Mouse (Mus musculus) lung, adult 2 months (tissue): ENCODE measurements around the gene Ankrd34a.

Experiments
- CTCF ChIP-seq: fragments of 200-500 bp; IDR thresholded peaks from 2 replicates; pipeline ENCODE4 v1.5.1; 2011; ENCODE audit warnings: mild to moderate bottlenecking, low read length, control low read depth; ENCODE audit not compliant: insufficient read depth
- POLR2A ChIP-seq: fragments of 200-500 bp; IDR thresholded peaks from 2 replicates; pipeline ENCODE4 v1.6.1; 2011; ENCODE audit warnings: low read depth, mild to moderate bottlenecking, control low read depth, low read length, borderline replicate concordance; ENCODE audit errors: extremely low read depth

DNA sequence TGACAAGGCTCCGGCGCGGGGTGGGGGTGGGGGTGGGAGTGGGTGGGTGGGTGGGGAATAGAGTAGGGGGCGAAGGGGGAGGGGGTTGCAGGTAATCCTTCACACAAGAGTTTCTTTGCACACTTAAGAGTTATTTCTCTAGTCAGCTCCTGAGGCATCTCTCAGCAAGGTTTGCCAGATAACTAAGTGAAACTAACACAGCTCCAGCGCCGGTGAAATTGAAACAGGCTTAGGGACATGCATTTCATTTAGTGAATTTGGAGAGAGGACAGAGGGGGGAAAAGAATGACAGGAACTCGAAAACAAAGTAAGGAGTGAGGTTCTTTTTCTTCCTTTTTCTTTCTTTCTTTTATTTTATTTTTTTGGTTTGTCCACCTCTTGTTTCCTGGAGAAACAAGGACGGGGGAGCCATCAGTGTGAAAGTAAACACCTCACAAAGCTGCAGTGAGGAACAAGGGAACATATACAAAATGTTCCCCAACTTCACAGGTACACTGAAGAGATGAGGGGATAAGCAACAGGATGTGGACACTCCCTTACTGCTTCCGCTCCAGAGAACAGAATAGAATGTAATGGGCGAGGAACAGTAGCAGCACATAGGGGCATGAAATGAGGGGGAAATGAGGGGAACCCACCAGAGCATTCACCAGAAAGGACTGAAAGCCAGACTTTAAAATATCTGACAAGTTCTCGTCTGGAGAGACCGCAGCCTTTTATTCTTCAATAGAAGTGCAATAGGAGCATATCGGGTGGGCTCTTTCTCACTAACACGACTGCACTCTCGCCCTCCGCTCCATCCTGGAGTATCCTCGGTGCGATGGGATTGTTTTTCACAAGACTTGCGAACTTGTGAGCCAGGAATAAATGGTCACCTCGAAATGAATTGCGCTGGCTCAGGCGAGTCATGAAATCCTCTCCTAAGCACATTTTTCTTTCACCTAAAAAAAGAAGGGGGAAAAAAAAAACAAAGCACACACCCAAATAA is 39.5 kb upstream of the Ankrd34a start:
- TF ChIP-seq CTCF: no peak
- peak; percentile 45; the same call in 1 of the 2 replicates for TF ChIP-seq POLR2A
